Mouse (Mus musculus) frontal cortex, adult (tissue): ENCODE results near the gene Atp13a3.

Source experiments
- ATAC-seq: cut with Nextera tagmentation; 2 replicates; pipeline ENCODE4 v1.9.2; 2017; ENCODE audit warnings: mild to moderate bottlenecking, moderate library complexity, mixed read lengths; ENCODE audit not compliant: low TSS enrichment

The Atp13a3 gene

GRCm38 (mm10) chr16:30278406-30278805 lies 127.4 kb downstream of the Atp13a3 start:
- no peak for ATAC-seq

GRCm38 (mm10) chr16:30275558-30276340 lies 130.0 kb downstream of the Atp13a3 start:
- no peak for ATAC-seq

GRCm38 (mm10) chr16:30273065-30273464 lies 132.7 kb downstream of the Atp13a3 start:
- peak; percentile 75 for ATAC-seq

- peak; percentile 74 for ATAC-seq
Measured at GRCm38 (mm10) chr16:30271941-30272595, 133.7 kb downstream of the Atp13a3 start.

GRCm38 (mm10) chr16:30271223-30271761 lies 134.5 kb downstream of the Atp13a3 start:
- no peak for ATAC-seq

GRCm38 (mm10) chr16:30267359-30267758 lies 138.4 kb downstream of the Atp13a3 start, which contains the start of gene Cpn2:
Cpn2 (minus strand) TSS chr16:30267499.
- no peak for ATAC-seq

GRCm38 (mm10) chr16:30266561-30266960 lies 139.2 kb downstream of the Atp13a3 start:
- no peak for ATAC-seq

- no peak for ATAC-seq
Measured at GRCm38 (mm10) chr16:30265611-30266010, 140.2 kb downstream of the Atp13a3 start.

GRCm38 (mm10) chr16:30263156-30263555 lies 142.6 kb downstream of the Atp13a3 start:
- ATAC-seq: no peak

GRCm38 (mm10) chr16:30262664-30263063 lies 143.1 kb downstream of the Atp13a3 start:
- ATAC-seq: peak; percentile 73
